Mouse (Mus musculus) lung, postnatal 10 days (tissue): ENCODE measurements around the gene Slc9a1.
A peak's percentile ranks its signal among the peaks of the same experiment; 100 is the strongest.

Experiments
- DNase-seq: peaks from one replicate; pipeline ENCODE4 v3.0.0; 2021

Gene Slc9a1

GRCm38 (mm10) chr4:133375812-133376577 lies 6.5 kb downstream of the Slc9a1 start:
- DNase-seq = peak; percentile 20

GRCm38 (mm10) chr4:133378236-133379045 lies 8.9 kb downstream of the Slc9a1 start:
- DNase-seq = no peak

- no peak for DNase-seq
Measured at GRCm38 (mm10) chr4:133379046-133379347, 9.5 kb downstream of the Slc9a1 start.

GRCm38 (mm10) chr4:133379861-133380260 lies 10.4 kb downstream of the Slc9a1 start:
- no peak for DNase-seq

- DNase-seq = no peak
Measured at GRCm38 (mm10) chr4:133380532-133380931, 11.0 kb downstream of the Slc9a1 start.

GRCm38 (mm10) chr4:133381141-133381540 lies 11.6 kb downstream of the Slc9a1 start:
- DNase-seq = no peak

GRCm38 (mm10) chr4:133386061-133386797 lies 16.7 kb downstream of the Slc9a1 start:
- no peak for DNase-seq

GRCm38 (mm10) chr4:133387053-133387452 lies 17.5 kb downstream of the Slc9a1 start:
- no peak for DNase-seq

GRCm38 (mm10) chr4:133388781-133389552 lies 19.5 kb downstream of the Slc9a1 start:
- peak; percentile 83 for DNase-seq

- DNase-seq = no peak
Measured at GRCm38 (mm10) chr4:133390042-133390441, 20.5 kb downstream of the Slc9a1 start.

GRCm38 (mm10) chr4:133390585-133390984 lies 21.1 kb downstream of the Slc9a1 start:
- no peak for DNase-seq

GRCm38 (mm10) chr4:133391185-133392040 lies 21.9 kb downstream of the Slc9a1 start:
- DNase-seq = peak; percentile 48

GRCm38 (mm10) chr4:133394981-133395573 lies 25.6 kb downstream of the Slc9a1 start:
- no peak for DNase-seq

- DNase-seq = no peak
Measured at GRCm38 (mm10) chr4:133396079-133396478, 26.6 kb downstream of the Slc9a1 start.

- DNase-seq = no peak
Measured at GRCm38 (mm10) chr4:133397299-133397698, 27.8 kb downstream of the Slc9a1 start.

GRCm38 (mm10) chr4:133397961-133398360 lies 28.5 kb downstream of the Slc9a1 start:
- DNase-seq = no peak

- DNase-seq = no peak
Measured at GRCm38 (mm10) chr4:133398619-133399018, 29.1 kb downstream of the Slc9a1 start.

- no peak for DNase-seq
Measured at GRCm38 (mm10) chr4:133399509-133399908, 30.0 kb downstream of the Slc9a1 start.

- DNase-seq = no peak
Measured at GRCm38 (mm10) chr4:133400098-133400497, 30.6 kb downstream of the Slc9a1 start.

GRCm38 (mm10) chr4:133402011-133402410 lies 32.5 kb downstream of the Slc9a1 start:
- DNase-seq = no peak

GRCm38 (mm10) chr4:133403611-133404228 lies 34.2 kb downstream of the Slc9a1 start:
- no peak for DNase-seq
